Mouse (Mus musculus) intestine, embryonic 15.5 days (tissue): ENCODE results near the gene 2510039O18Rik. TPM values are rescaled to one million over a fixed set of nuclear protein-coding genes. Genes with fewer than 3 reads are reported as not detected.

ENCODE experiments used
- polyA plus RNA-seq: library from polyadenylated mRNA; unstranded; fragments of >200 nt; fragmentation: Nextera tagmentation; extraction: Ambion mirVana; gene quantifications from 2 replicates; pipeline ENCODE4 v1.2.1, GENCODE M21; 2015

Gene 2510039O18Rik
- polyA plus RNA-seq, 1 experiment from 2014 or later, result 17.5 TPM

Other genes starting within 250 kb of the 2510039O18Rik start
- gene Zfp534, start 238.3 kb upstream of the 2510039O18Rik start, polyA plus RNA-seq, result not detected in 2 replicates
- gene Zfp984, start 131.1 kb upstream of the 2510039O18Rik start, polyA plus RNA-seq, result 10.8 and 11.9 TPM in 2 replicates
- gene Zfp933, start 92.5 kb upstream of the 2510039O18Rik start, polyA plus RNA-seq, result 4.6 and 4.7 TPM in 2 replicates
- gene Miip, start 72.1 kb upstream of the 2510039O18Rik start, polyA plus RNA-seq, result 33.1 and 35.6 TPM in 2 replicates
- gene Fv1, start 71.9 kb upstream of the 2510039O18Rik start, polyA plus RNA-seq, result 9.6 and 9.8 TPM in 2 replicates
- gene Mfn2, start 36.2 kb upstream of the 2510039O18Rik start, polyA plus RNA-seq, result 42.4 and 42.5 TPM in 2 replicates
- 38.0 and 38.8 TPM in 2 replicates for gene Plod1, start 4.1 kb upstream of the 2510039O18Rik start, polyA plus RNA-seq
- gene Nppb, start 44.9 kb downstream of the 2510039O18Rik start, polyA plus RNA-seq, result not detected in 2 replicates
- gene Nppa, start 59.8 kb downstream of the 2510039O18Rik start, polyA plus RNA-seq, result 0.21 TPM in 1 of 2 replicates, not detected in the other
- 4.7 and 4.9 TPM in 2 replicates for gene Clcn6, start 97.9 kb downstream of the 2510039O18Rik start, polyA plus RNA-seq
- 18.4 TPM in 2 replicates for gene Mthfr, start 98.2 kb downstream of the 2510039O18Rik start, polyA plus RNA-seq
- gene Agtrap, start 147.1 kb downstream of the 2510039O18Rik start, polyA plus RNA-seq, result 15.1 and 16.7 TPM in 2 replicates
- gene Mad2l2, start 189.5 kb downstream of the 2510039O18Rik start, polyA plus RNA-seq, result 32.9 and 33.9 TPM in 2 replicates
- 0.15 and 0.24 TPM in 2 replicates for gene Draxin, start 189.8 kb downstream of the 2510039O18Rik start, polyA plus RNA-seq
- 16.0 and 17.9 TPM in 2 replicates for gene Fbxo6, start 211.2 kb downstream of the 2510039O18Rik start, polyA plus RNA-seq
- 6.8 and 7.2 TPM in 2 replicates for gene Fbxo44, start 219.6 kb downstream of the 2510039O18Rik start, polyA plus RNA-seq
- 0.51 and 0.58 TPM in 2 replicates for gene Fbxo2, start 219.7 kb downstream of the 2510039O18Rik start, polyA plus RNA-seq